Mouse (Mus musculus) hindbrain, embryonic 12.5 days (tissue): ENCODE data around the gene Traip. TPM values are rescaled to one million over a fixed set of nuclear protein-coding genes. Genes with fewer than 3 reads are reported as not detected.

Experiments
- ATAC-seq: fragments of 200-750 bp; cut with Nextera tagmentation; 2 replicates; pipeline ENCODE4 v1.8.0; 2017; ENCODE audit warnings: moderate TSS enrichment; ENCODE audit not compliant: low FRiP score
- H3K27ac ChIP-seq: fragments of 300-500 bp; sonication (generic); 2 replicates; pipeline ENCODE4 v1.5.1; 2016; ENCODE audit warnings: mild to moderate bottlenecking
- H3K27me3 ChIP-seq: fragments of 300-500 bp; sonication (generic); 2 replicates; pipeline ENCODE4 v1.6.1; 2016; ENCODE audit warnings: mild to moderate bottlenecking
- H3K36me3 ChIP-seq: fragments of 300-500 bp; sonication (generic); 2 replicates; pipeline ENCODE4 v1.6.1; 2016; ENCODE audit warnings: mild to moderate bottlenecking
- H3K4me1 ChIP-seq: fragments of 300-500 bp; sonication (generic); 2 replicates; pipeline ENCODE4 v1.6.1; 2016
- H3K4me2 ChIP-seq: fragments of 300-500 bp; sonication (generic); replicated peaks from 2 replicates; pipeline ENCODE4 v1.6.1; 2016; ENCODE audit warnings: mild to moderate bottlenecking
- H3K4me3 ChIP-seq: fragments of 300-500 bp; sonication (generic); 2 replicates; pipeline ENCODE4 v1.5.1; 2016; ENCODE audit warnings: mild to moderate bottlenecking
- H3K9ac ChIP-seq: fragments of 300-500 bp; sonication (generic); 2 replicates; pipeline ENCODE4 v1.6.1; 2016; ENCODE audit warnings: mild to moderate bottlenecking, moderate library complexity
- H3K9me3 ChIP-seq: fragments of 300-500 bp; sonication (generic); replicated peaks from 2 replicates; pipeline ENCODE4 v1.6.1; 2016; ENCODE audit warnings: mild to moderate bottlenecking
- WGBS: fragments of 180-500 bp; shearing (Covaris S2); methylation state at CpG from one replicate; pipeline ENCODE4 v1.1.7; 2016; 5-methylcytosine and 5-hydroxymethylcytosine counted together
- polyA plus RNA-seq: library from polyadenylated mRNA; unstranded; fragments of >200 nt; fragmentation: Nextera tagmentation; extraction: Ambion mirVana; gene quantifications from 2 replicates; pipeline ENCODE4 v1.2.1, GENCODE M21; 2016

The Traip gene
- 15.8 and 17.4 TPM in 2 replicates for polyA plus RNA-seq

DNA sequence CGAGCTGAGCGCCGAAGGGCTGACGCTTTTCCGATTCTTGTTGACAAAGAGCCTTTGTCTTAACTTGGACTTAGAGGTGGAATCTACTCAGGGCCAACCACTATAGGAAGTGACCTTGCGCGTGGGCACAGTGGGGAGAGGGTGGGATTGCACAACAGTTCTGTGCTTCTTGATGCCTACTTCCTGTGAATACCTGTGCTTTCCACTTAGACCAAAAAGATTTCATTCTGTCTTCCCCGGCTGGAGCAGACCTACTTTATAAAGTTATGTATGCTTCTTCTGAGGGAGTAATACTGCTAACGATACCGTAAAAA, at the start of gene Traip:
Traip (plus strand) TSS at position 215 of the 314 bp plus-strand sequence.
- H3K27ac ChIP-seq: peak within 1 kb of the TSS; percentile 85; the same call in 1 of the 2 replicates
- H3K9me3 ChIP-seq: no peaks in the 10 kb centered on the region
- peak within 1 kb of the TSS; percentile 67 for H3K4me3 ChIP-seq
- peak within 1 kb of the TSS; percentile 82 for H3K4me2 ChIP-seq
- peaks cover 15% of the 10 kb centered on the region for H3K4me1 ChIP-seq
- H3K9ac ChIP-seq: peak within 1 kb of the TSS; percentile 72
- H3K27me3 ChIP-seq: no peaks in the 10 kb centered on the region
- no peak for ATAC-seq
- 90% methylated on average over 10 of the region's 10 CpGs for WGBS
- no peaks in the 10 kb centered on the region for H3K36me3 ChIP-seq

- Histone ChIP-seq H3K9me3 (no peaks in the 10 kb centered on the region), H3K9ac (peak overlapping the region; percentile 49; the same call in 1 of the 2 replicates), H3K4me3 (peak overlapping the region; percentile 29), H3K27me3 (peaks cover 40% of the 10 kb centered on the region), H3K4me1 (peaks cover 13% of the 10 kb centered on the region), H3K4me2 (peak overlapping the region; percentile 60), H3K27ac (no peak overlapping the region), H3K36me3 (peaks cover 24% of the 10 kb centered on the region; the same call in 1 of the 2 replicates)
- ATAC-seq: peak; percentile 48
- WGBS: 4% methylated on average over 44 of the region's 44 CpGs
Measured at GRCm38 (mm10) chr9:107900840-107901626, 48.9 kb upstream of the Traip start.

- no peak overlapping the region for H3K27ac ChIP-seq
- H3K27me3 ChIP-seq: peaks cover 44% of the 10 kb centered on the region
- H3K4me3 ChIP-seq: peak overlapping the region; percentile 29
- H3K4me2 ChIP-seq: peak overlapping the region; percentile 60
- H3K9ac ChIP-seq: 0 out of 2 replicates have a peak overlapping the region, but pooled peaks have one; percentile 49
- no peaks in the 10 kb centered on the region for H3K9me3 ChIP-seq
- peaks cover 24% of the 10 kb centered on the region; the same call in 1 of the 2 replicates for H3K36me3 ChIP-seq
- WGBS: 8% methylated on average over 17 of the region's 17 CpGs
- ATAC-seq: no peak
- peaks cover 18% of the 10 kb centered on the region for H3K4me1 ChIP-seq
Measured at GRCm38 (mm10) chr9:107901627-107901914, 48.4 kb upstream of the Traip start.

GRCm38 (mm10) chr9:107904726-107905125, 45.2 kb upstream of the Traip start:
- peaks cover 56% of the 10 kb centered on the region for H3K27me3 ChIP-seq
- WGBS: 9% methylated on average over 4 of the region's 4 CpGs
- ATAC-seq: 0 out of 2 replicates have a peak, but pooled peaks have one; percentile 4

GRCm38 (mm10) chr9:107906252-107906966, 43.5 kb upstream of the Traip start, which contains the start of gene Mst1r:
Mst1r (plus strand) TSS chr9:107906873.
- Histone ChIP-seq H3K27ac (no peak within 1 kb of the TSS), H3K9me3 (no peaks in the 10 kb centered on the region), H3K4me2 (peak within 1 kb of the TSS; percentile 57), H3K9ac (peak within 1 kb of the TSS; percentile 54), H3K27me3 (peaks cover 39% of the 10 kb centered on the region), H3K36me3 (peaks cover 9% of the 10 kb centered on the region; the same call in 1 of the 2 replicates), H3K4me1 (peaks cover 28% of the 10 kb centered on the region), H3K4me3 (peak within 1 kb of the TSS; percentile 27)
- ATAC-seq: peak; percentile 43; the same call in 1 of the 2 replicates
- WGBS: 19% methylated on average over 19 of the region's 19 CpGs

More at GRCm38 (mm10) chr9:107904726-107905125, 45.2 kb upstream of the Traip start:
- Histone ChIP-seq H3K27ac (no peak overlapping the region), H3K9ac (no peak overlapping the region), H3K4me3 (no peak overlapping the region), H3K4me2 (no peak overlapping the region), H3K9me3 (no peaks in the 10 kb centered on the region), H3K4me1 (peaks cover 38% of the 10 kb centered on the region), H3K36me3 (peaks cover 16% of the 10 kb centered on the region; the same call in 1 of the 2 replicates)

GRCm38 (mm10) chr9:107906967-107907800, 42.8 kb upstream of the Traip start:
- 0 out of 2 replicates have a peak, but pooled peaks have one; percentile 8 for ATAC-seq

GRCm38 (mm10) chr9:107907801-107908120, 42.2 kb upstream of the Traip start:
- H3K4me1 ChIP-seq: peaks cover 25% of the 10 kb centered on the region
- no peak overlapping the region for H3K4me3 ChIP-seq
- peaks cover 31% of the 10 kb centered on the region for H3K27me3 ChIP-seq
- ATAC-seq: no peak
- peaks cover 9% of the 10 kb centered on the region; the same call in 1 of the 2 replicates for H3K36me3 ChIP-seq
- H3K9me3 ChIP-seq: no peaks in the 10 kb centered on the region
- WGBS: 83% methylated on average over 14 of the region's 14 CpGs
- H3K9ac ChIP-seq: no peak overlapping the region
- H3K27ac ChIP-seq: no peak overlapping the region
- H3K4me2 ChIP-seq: no peak overlapping the region

More at GRCm38 (mm10) chr9:107906967-107907800, 42.8 kb upstream of the Traip start:
- Histone ChIP-seq H3K4me1 (peaks cover 25% of the 10 kb centered on the region), H3K36me3 (peaks cover 9% of the 10 kb centered on the region; the same call in 1 of the 2 replicates), H3K9ac (peak overlapping the region; percentile 54), H3K4me2 (peak overlapping the region; percentile 57), H3K4me3 (peak overlapping the region; percentile 27), H3K27me3 (peaks cover 31% of the 10 kb centered on the region), H3K9me3 (no peaks in the 10 kb centered on the region), H3K27ac (no peak overlapping the region)
- WGBS: 43% methylated on average over 31 of the region's 31 CpGs

GRCm38 (mm10) chr9:107908410-107909158, 41.4 kb upstream of the Traip start:
- H3K9ac ChIP-seq: no peak overlapping the region

DNA sequence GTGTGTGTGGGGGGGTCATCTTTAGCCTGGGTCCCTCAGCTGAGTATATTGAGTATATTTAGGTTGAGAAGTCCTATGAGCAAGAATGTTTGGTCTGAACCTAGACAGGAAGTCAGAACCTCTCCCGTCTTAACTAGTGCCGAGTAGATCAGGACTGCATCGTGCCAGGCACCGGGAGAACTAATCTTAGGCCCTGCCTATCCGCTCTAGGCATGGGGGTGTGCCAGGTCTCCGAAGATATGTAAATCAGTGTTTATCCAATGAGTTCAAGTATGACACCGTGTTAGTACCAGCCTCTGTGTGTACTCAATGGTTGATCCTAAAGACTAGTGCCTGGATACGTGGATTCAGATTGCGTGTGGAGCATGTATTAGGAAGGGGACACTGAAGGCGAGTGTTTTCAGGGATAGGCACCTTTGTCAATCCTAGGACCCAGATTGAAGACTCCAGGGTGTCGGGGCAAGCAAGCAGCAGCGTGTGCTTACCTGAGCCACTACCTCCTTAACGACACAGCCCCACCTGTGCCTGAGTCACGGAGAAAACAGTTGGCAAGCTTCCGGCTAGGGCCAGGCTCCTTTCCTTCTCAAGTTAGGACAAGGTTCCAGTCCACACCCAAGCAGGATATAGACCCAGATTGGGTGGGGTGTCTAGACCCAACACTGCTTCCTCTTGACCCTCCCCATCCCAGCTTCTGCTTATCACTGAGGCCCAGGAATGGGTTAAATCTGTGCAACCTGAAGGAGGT, 39.7 kb upstream of the Traip start:
- ATAC-seq: no peak
- no peak overlapping the region for H3K27ac ChIP-seq
- no peak overlapping the region for H3K9ac ChIP-seq
- peaks cover 25% of the 10 kb centered on the region for H3K4me1 ChIP-seq
- no peaks in the 10 kb centered on the region for H3K36me3 ChIP-seq
- no peaks in the 10 kb centered on the region for H3K9me3 ChIP-seq
- H3K4me2 ChIP-seq: no peak overlapping the region
- WGBS: 93% methylated on average over 15 of the region's 15 CpGs
- peaks cover 25% of the 10 kb centered on the region for H3K27me3 ChIP-seq
- H3K4me3 ChIP-seq: no peak overlapping the region

More at GRCm38 (mm10) chr9:107908410-107909158, 41.4 kb upstream of the Traip start:
- ATAC-seq: no peak
- Histone ChIP-seq H3K27me3 (peaks cover 26% of the 10 kb centered on the region), H3K4me3 (no peak overlapping the region), H3K27ac (no peak overlapping the region), H3K36me3 (0 out of 2 replicates have a peak, but pooled peaks cover 3% of the 10 kb centered on the region), H3K9me3 (no peaks in the 10 kb centered on the region), H3K4me1 (peaks cover 25% of the 10 kb centered on the region), H3K4me2 (peak overlapping the region; percentile 25; the same call in 1 of the 2 replicates)
- 28% methylated on average over 18 of the region's 18 CpGs for WGBS

- no peak overlapping the region for H3K4me3 ChIP-seq
- no peaks in the 10 kb centered on the region for H3K9me3 ChIP-seq
- H3K4me1 ChIP-seq: peaks cover 11% of the 10 kb centered on the region
- H3K36me3 ChIP-seq: no peaks in the 10 kb centered on the region
- H3K9ac ChIP-seq: no peak overlapping the region
- no peak overlapping the region for H3K4me2 ChIP-seq
- no peaks in the 10 kb centered on the region for H3K27me3 ChIP-seq
- WGBS: 80% methylated on average over 16 of the region's 16 CpGs
- H3K27ac ChIP-seq: no peak overlapping the region
- ATAC-seq: no peak
Measured at GRCm38 (mm10) chr9:107914764-107915420, 35.0 kb upstream of the Traip start.
